Mouse (Mus musculus): Measurements from ENCODE around the gene Svs1.

Gene Svs1

DNA sequence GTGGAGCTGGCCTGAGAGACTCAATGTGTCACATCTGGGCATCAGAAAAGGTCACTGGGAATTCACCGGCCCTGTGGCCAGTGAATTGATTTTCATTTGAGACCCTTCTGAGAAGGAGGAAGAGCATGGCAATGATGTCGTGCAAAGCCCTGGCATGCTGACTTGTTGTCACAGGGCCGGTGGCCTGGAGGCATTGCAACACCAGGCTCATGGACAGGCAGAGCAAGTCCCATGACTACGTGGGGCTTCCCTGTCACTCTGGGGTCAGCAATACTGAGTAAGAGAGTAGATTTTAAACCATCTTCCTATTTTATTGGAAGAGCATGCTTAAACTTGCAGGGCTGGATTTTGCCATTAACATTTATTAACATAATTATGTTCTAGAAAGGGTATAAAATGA, 26.4 kb downstream of the Svs1 start:
- DNase-seq = no peak

DNA sequence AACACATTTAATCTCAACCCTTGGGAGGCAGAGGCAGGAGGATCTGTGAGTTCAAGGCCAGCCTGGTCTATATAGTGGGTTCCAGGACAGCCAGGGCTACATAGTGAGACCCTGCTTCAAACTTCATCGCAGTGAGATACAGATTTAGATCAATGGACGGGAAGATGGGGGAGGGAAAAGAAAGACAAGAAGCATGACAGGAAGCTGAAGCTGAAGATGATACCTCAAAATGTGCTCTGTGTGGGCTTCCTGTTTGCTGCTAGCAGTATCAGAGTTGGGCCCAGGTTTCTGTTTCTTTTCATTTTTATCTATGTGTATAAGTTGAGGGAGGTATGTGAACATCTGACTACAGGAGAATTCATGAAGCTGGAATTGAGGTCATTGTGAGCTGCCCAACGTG, 26.8 kb downstream of the Svs1 start:
- DNase-seq = peak; percentile 26

DNA sequence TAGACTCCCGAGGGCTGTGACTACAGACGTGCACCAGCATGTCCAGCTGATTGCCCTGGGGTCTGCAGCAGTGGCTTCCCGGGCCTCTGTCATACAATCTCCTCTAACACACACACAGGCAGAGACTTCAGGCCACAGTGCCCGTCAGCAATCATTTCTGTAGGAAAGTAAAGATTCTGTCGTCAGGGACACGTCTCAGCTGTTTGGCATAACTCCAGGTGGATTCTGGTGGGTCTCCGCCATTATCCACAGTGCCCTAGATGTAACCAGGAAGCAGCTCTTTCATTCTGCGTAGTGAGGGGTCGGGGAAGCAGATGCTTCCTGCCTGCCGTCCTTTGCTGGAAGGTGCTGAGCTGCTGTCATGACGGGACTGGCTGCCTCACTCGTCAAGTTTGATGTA, 30.5 kb downstream of the Svs1 start:
- DNase-seq = peak; percentile 35

DNA sequence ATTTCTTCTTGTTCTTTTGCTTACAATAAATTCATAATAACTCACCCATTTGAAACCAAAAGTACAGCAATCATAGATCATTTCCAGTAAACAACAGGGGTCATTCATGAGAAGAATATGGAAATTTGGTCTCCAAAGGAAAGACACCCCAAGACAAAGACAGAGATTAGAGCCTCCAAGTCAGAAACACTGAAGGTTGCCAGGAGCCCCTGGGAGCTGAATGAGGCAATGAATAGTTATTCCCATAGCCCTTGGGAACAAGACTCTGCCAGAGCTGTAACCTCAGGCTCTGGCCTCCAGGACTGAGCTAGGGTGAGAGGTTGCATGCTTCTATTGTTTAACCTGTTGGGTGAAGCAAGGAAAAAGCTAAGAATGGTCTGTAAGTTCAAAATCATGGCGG, 32.7 kb downstream of the Svs1 start:
- no peak for DNase-seq

DNA sequence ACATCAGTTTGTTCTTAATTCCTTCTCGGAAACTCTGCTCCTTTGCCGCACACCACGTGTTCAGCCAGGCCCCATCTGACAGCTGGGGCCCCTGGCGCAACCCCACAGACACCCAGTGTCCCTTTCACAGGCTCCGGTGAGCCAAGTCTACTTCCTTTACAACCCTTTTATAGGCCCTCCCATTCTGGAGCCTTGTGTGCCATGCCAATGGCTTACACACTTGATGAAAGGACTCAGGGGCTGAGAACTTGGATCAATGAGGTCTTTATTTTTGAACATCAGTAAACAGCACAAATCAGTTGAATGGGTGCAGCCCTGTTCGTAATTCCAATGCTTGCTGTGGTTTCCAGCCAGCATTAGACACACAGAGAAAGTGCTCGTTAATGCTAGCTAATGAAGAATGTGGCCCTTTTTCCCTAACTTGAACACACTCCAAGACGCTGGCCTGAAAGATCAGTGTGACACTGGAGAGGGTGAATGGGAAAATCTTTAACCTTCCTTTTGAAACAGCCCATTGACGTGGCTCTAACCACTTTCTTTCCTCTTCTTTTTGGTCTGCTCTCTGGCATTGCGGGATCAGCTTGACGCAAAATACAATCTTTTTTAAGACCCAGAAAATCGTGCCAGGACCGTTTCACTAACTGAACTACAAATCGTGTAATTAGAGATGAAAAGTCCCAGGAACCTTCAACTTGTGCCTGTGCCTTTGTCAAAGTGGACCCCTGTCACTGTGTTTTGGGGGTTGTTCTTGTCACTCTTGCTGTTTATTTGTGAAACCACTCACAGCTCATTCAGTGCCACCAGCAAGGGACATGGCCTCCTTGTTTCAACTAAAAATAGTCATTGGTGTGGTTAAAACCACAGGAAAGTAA, 34.7 kb downstream of the Svs1 start:
- DNase-seq = peak; percentile 22

DNA sequence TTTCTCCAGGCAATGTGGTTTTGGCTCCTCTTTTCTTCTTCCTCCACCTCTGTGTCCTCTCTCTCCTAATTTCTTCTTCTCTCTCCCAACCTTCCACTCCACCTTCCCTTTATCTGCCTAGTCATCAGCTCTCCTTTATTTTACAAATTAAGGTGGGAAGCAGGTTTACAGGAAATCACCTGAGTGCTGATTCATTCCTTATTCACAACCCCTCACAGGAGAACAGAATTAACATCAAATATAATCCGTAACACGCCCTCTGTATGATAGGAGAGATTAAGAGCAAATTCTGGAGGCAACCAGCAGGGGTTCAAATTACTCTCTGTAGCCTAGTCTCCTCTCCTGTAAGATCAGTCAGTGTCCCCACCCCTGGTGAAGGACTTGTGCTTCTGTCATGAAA, 35.7 kb downstream of the Svs1 start:
- DNase-seq = no peak

DNA sequence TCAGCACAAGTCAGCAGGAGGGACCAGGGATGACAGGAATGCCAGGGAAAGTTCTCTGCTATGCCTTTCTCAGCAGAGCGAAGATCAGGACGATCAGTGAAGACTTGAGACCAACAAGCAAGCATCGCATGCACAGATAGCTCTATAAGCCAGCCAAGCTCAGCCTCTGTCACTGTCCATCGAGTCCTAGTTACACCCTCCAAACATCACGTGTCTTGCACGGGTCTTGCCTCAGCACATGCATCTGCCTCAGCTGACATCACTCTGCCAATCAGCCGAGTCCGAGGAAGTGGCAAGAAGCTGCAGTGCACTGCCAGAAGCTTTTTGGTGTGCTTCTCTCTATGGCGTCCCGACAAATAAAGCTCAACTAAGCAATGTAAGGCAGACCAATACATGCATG, 36.7 kb downstream of the Svs1 start:
- no peak for DNase-seq

DNA sequence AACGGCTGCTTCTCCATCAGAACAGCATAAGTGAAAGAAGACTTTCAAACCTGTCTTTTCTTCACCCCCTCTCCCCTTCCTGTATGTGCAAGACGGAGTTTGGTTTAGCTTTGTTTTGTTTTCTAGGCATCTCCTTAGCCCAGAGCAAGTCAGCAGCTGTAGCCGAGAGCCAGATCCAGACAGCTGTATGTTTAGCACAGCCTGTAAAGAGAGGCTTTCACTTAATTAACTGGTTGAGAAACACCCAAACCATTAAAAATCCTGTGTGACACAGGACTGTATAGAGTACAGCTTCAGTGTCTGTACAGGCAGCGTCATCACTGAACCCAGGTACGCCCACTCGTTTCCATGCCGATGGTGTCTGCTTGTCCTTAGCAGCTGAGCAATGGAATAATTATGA, 38.6 kb downstream of the Svs1 start:
- no peak for DNase-seq

DNA sequence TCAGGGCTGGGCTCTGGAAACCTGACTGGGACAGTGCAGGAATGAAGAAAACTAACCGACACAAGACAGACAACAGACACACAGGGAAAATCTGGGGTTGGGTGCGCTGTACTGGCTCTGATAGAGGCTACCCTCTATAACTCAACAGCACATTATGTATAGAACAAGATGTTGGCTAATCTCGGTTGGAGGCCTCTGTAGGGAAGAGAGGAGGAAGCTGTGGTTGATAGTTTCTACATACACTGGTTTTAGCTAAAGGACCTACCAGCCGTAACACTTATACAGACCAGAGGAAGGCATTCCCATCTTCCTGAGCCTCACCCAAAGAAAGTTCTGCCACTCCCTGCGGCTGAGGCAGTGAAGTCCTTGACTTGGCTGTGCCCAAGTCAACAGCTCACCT, 39.8 kb downstream of the Svs1 start:
- no peak for DNase-seq

DNA sequence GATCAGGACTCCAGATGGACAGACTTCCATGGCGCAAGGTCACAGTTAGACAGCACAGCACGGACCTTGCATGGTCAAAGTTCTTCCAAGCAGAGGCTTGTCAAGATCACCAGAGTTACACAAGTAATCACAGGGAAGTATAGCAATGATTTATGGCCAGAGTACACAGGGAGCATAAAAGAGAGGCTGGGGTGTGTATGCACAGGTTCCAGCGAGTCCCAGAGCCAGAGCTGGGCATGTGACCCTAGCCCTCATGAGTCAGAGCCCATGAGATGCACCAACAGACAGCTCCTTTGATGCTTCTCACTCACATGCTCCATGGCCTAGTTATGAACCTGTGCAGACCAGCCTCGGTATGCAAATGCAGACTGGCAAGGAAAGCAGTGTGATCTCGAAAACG, 41.4 kb downstream of the Svs1 start:
- DNase-seq = no peak

DNA sequence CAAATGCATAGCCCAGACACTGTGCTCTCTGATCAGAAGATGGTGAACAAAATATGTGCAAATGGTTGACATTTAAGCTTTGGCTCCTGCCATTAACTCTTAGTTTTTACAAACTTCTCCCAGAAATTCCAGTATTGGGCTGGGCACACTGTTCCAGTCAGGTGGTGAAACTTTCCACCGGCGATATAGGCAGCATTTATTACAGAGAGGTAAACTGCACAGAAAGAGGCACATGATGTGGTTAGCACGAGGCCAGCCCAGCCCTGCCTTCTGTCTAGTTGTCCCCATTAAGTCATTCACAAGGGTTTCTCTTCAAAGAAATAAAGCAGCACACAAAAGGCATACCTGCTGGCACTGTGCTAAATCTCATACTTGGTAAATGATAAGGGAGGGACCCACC, 42.0 kb downstream of the Svs1 start:
- DNase-seq = no peak

DNA sequence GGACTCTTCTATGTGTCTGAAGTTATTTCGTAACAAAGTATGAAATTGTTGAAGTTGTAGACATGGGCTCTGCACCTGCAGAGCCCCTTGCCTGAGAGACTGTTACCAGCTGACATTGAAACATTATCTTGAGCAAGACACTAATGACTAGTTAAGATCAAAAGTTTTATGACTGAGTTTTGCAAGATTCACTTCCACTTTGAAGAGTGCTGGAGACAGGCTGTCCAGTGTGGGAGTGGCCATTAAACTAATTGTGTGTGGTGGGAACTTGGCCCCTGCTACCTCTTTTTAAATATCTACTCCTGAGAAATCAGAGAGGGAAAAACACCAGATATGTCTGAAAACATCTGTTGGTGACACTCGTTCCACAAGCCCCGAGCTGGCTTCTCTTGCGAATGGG, 44.6 kb downstream of the Svs1 start:
- no peak for DNase-seq

DNA sequence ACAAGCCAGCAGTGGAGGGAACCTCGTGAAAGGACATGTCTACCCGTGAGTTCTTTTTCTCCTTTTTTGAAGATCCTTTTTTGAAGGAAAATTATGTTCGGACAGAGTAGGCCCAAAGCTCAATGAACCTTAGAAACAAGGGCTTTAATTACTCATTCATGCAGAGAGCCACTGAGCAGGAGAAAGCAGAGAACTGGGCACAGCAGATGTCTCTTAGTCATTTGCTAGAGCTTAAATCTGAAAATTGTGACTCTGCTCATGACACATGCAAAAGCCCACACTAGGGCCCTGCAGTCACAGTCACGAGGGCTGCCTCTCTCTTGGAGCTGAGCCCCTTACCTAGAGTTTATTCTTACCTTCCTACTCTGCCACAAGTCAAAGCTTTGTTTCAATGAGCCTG, 46.1 kb downstream of the Svs1 start:
- DNase-seq = no peak

DNA sequence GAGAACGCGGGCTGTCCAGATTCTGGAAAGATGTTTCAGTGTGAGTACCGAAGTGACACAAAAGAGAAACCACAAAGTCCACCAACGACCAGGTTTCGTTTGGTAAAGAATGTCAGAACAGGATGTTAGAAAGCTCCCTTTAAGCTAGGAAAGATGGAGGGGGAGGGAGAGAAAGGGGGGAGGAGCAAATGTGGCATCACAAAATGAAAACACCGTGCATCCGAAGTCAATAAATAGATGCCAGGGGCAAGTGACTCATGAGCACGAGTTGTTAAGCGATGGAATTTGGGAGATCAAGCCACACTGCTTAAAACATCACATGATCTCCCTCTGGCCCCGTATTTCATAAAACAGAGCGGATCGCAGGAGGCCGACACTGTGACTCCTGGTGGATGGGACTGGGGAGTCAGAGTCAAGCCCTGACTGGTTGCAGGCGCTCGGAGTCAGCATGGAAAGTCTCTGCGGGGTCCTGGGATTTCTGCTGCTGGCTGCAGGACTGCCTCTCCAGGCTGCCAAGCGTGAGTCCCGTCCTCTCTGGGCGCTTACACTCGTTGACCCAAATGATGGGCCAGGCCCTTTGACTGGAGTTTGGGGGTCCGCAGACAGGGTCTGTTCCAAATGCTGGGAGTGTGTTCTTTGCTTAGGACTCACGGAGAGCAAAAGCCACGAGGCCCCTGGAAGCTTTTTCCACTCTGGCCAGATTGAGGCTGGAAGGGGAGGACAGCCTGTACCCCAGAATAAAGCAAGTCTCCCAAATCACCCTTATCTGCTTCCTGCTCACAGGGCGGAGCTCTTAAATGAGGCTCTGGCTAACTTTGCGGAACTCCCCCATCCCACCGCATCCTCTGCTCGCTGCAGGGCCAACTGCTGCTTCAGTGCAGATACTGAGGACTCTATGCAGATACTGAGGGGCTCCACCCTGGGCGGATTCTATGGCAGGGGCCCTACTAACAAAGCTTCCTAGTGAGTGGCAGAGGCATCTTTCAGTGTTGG, 49.9 kb downstream of the Svs1 start, which contains the start of gene Gpnmb:
Gpnmb (plus strand) TSS at position 272 of the 993 bp plus-strand sequence.
- DNase-seq = peak; percentile 33

DNA sequence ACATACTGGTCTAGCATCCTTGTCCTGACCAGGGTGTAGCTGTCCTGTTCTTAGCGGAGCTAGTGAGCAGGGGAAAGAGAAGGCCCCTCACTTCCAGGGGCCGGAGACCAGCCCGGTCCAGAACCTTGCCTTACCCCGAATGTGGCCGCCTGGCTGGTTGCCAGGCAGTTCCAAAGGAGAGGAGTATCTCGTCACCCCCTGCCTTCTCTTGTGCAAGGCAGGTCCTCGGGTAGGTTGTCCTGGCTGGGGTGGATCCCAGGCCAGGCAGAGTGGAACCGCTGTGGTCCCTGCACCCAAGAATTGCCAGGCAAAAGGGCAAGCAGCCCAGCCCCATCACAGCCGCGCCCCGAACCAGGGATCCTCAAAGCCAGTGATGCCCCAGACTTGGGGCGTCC, 50.6 kb downstream of the Svs1 start:
- no peak for DNase-seq

DNA sequence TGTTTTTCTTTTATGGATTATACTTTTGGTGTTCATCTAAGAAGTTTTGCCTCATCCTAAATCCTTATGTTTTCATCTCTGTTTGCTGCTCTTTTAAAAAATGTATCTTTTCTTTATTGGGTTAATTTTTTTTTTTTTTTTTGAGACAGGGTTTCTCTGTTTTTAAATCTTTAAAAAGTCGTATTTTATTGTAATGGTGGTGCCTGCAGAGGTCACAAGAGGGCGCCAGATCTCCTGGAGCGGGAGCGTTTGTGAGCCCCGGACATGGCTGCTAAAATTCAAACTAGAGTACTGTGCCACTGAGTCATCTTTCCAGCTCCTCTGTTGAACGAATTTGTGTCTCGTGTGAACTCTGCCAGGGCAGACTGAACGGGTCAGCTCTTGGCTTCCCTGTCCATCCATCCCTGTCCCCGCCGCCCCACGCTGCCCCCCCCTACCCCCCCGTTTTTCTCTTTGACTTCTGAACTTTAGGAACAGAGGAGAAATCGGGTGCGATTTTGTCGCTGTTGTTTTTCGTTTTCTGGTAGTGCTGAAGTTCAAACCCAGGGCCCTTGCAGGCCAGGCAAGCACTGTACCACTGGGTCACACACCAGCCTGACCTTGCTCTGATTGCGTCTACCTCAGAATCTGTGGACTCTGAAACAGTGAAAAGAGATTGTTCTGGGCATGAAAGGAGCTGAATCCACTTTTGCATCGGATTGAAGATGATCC, 53.0 kb downstream of the Svs1 start:
- DNase-seq = peak; percentile 79

Measured in thymus, postnatal 14 days (tissue).